Mouse (Mus musculus) lung, postnatal 4 days (tissue): ENCODE results near the gene Ccdc155.
A peak's percentile ranks its signal among the peaks of the same experiment; 100 is the strongest.
"Not testable (repeated sequence)": the region's sequence is repeated elsewhere in the genome, so short reads cannot be mapped to it uniquely, and the experiment has no call there.

Experiments
- DNase-seq, 2 experiments: peaks; one replicate each; pipeline ENCODE4 v3.0.0; 2021

Ccdc155 gene

DNA sequence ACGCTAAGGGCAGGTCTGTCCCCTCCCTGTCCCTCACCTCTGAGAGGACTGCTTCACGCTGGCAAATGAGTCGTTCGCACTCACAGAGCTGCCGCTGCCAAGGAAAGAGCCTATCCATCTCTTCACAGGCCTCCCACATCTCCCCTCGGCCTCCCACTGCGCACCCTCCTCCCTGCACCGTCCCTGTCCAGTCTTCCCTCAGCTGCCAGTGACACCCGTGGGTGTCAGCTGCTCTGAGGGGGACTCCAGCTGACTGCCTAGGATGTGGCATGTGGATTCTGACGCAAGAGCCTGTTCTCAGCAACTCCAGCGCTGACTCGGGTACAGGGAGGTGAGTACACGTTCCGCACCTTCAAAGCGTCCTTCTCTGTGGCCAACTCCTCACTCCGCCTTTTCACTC lies 15.1 kb downstream of the Ccdc155 start:
- no peak for DNase-seq

DNA sequence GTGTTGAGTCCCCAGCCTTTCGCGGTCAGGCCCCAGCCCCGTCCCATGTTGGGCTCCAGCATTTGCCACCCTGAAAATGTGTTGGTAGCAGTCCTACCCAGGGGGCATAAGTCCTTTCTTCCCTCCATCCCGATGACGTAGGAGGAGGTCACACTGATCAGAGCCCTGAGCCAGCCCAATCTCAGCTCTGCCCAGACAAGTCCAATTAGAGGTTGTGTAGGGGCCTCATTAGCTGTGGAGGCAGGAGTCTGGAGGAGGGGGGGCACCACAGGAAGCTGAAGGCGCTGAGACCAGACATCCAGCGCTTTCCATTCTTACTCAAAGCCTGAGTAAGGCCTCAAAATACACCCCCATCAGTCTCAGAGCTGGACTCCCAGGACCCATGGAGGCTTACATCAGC lies 18.8 kb downstream of the Ccdc155 start:
- no peak for DNase-seq

- no peak for DNase-seq
Measured at GRCm38 (mm10) chr7:45183672-45184071, 21.0 kb downstream of the Ccdc155 start.

DNA sequence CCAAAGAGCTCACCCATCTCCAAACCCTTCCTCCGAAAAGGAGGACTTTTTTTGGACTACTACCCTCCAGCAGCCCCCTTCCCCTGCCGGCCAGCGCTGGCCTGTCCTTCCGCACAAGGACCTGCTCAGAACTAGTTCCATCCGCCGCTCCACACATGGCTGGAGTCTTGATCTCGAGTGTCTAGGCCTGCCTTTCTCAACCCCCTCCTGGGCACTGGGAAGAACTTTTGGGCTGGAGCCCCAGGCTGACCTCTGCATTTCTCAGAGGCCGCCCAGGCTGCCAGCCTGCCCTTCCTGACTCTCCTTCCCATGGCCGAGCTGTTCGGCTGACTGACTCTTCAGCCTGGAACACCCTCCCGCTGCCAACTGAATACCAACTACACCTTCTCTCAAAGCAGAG lies 22.1 kb downstream of the Ccdc155 start:
- no peak for DNase-seq

GRCm38 (mm10) chr7:45182199-45182601 lies 22.5 kb downstream of the Ccdc155 start:
- peak; percentile 90 to 92 for DNase-seq

- no peak for DNase-seq
Measured at GRCm38 (mm10) chr7:45181540-45181939, 23.2 kb downstream of the Ccdc155 start.

DNA sequence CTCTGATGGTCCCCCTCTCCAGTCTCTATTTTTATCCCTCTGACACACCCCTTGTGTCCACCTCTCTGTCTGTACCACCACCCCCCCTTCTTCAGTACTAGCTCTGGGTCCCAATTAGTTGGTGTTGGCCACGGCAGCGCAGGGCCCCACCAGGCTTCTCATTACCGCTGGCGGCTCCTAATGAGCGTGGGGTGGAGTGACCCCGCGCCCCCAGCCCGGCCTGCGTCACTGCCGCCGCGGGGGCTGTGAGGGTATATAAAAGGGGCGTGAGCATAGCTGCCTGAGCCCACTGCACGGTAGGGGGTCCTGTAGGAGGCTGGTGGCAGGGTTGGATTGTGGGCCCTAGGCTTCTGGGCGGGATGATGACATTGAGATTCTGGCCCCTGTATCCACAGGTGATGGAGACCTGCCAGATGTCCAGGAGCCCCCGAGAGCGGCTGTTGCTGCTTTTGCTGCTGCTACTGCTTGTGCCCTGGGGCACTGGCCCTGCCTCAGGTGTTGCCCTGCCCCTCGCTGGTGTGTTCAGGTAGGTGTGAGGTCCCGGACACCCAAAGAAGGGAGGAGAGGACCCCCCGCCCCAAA lies 23.7 kb downstream of the Ccdc155 start, which contains the start of gene Pth2:
Gene Pth2 (plus strand): TSS at position 100 of the 582 bp plus-strand sequence.
- DNase-seq: no peak

DNA sequence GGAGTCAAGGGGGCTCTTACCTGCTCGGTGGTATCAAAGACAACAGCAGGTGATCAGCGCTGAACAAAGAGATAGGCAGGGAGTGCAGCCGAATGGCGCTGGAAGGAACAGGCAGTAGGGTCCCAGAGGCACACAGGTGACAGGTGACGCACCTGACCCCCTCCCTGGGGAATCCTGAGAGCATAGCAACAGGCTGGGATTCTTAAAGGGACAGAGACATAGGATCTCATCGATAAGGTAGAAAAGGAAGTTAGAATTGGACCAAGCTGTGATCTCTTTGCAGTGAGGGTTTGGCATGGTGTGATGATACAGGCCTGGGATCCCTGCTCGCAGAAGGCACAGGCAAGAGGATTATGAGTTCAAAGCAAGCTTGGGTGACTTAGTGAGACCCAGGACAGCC lies 25.2 kb downstream of the Ccdc155 start, which contains the start of gene Gfy:
Gene Gfy (minus strand): TSS at position 101 of the 400 bp plus-strand sequence.
- DNase-seq: no peak

DNA sequence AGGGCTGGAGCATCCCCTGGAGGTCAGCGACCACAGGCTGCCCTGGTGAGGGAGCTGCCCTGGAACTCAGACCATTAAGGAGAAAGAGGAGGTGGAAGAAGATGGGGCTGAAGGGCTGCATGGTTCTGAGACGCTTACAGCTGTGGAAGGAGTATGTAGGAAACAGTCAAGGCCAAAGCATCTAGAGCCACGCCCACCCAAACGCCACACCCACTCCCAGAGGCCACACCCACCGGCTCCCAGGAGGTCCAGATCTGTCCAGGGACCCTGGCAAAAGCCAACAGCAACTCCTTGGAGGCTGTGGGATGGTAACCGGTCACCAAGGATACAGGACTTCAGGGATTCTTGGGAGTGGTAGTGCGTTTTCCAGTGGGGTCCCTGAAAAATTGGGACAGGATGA lies 26.1 kb downstream of the Ccdc155 start:
- DNase-seq: no peak

DNA sequence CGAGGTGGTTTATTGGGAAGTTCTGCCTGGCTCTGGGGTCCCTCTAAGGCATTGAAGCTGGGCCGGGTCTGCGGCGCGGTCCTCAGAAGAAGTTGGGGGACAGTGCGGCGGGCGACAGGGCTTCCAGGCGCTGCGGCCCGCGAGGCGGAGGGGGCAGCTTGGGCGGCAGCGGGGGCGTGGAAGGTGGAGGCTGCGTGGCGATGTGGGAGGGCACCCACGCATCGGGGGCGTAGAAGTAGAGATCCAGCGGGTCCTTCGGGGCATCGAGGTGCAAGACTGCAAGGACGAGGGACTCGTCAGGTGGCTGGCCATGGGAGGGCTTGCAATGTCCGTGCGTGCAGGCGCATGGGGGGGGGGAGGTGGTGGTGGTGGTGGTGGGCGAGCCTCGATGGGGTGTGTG lies 28.3 kb downstream of the Ccdc155 start:
- DNase-seq: no peak

DNA sequence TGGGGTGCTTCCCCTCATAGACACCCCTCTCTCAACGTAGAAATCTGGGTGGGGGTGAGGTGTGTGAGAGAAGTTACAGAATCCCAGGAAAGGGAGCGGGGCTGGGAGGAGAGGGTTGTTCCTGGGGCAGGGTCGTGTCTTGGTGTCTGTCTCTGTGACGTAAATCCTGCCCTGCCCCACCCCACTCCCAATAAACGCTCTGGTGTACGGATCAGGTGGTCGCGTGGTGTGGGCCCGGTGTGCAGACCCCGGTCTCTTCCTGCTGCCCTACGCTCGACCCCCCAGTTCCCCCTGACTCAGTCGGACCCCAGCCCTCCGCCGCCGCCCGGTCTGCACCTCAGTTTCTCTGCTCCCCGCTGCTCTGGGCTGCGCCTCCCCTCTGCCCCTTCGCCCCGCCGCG lies 28.8 kb downstream of the Ccdc155 start:
- no peak for DNase-seq

- no peak for DNase-seq
Measured at GRCm38 (mm10) chr7:45175398-45175797, 29.3 kb downstream of the Ccdc155 start.

DNA sequence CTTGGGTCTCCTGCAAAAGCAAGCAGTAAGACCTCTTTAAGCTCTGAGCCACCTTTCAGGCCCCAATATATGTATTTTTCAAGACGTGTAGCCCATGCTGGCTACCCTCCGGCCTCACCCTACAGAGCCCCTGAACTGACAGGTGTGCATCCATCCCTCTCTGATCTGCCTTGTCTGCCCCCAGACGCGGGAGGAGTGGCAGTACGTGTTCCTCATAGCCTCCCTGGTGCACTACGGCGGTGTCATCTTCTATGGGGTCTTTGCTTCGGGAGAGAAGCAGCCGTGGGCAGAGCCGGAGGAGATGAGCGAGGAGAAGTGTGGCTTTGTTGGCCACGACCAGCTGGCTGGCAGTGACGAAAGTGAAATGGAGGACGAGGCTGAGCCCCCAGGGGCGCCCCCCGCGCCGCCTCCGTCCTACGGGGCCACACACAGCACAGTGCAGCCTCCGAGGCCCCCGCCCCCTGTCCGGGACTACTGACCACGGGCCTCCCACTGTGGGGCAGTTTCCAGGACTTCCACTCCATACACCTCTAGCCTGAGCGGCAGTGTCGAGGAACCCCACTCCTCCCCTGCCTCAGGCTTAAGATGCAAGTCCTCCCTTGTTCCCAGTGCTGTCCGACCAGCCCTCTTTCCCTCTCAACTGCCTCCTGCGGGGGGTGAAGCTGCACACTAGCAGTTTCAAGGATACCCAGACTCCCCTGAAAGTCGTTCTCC lies 30.0 kb downstream of the Ccdc155 start:
- no peak for DNase-seq

- DNase-seq: not testable (repeated sequence)
Measured at GRCm38 (mm10) chr7:45173772-45174171, 30.9 kb downstream of the Ccdc155 start.

GRCm38 (mm10) chr7:45172974-45173373 lies 31.7 kb downstream of the Ccdc155 start:
- DNase-seq: peak in 1 of 2 experiments; percentile 38

DNA sequence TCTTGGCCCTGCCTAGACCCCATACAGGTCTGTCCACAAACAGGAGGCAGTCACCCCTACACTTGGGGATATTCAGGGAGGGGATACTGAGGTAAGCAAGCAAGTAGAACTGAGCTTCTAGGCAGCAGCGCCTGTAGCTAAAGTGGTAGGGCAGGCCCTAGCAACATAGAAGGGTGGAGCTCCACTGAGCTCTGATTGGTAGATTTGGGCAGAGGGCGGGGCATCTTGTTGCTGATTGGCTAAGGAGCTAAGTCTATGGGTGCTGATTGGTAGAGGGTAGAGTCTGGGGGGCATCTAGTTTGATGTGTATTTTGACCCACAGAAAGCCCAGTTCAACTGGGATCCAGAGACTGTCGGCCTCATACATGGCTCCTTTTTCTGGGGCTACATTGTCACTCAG lies 35.2 kb downstream of the Ccdc155 start:
- DNase-seq: no peak

DNA sequence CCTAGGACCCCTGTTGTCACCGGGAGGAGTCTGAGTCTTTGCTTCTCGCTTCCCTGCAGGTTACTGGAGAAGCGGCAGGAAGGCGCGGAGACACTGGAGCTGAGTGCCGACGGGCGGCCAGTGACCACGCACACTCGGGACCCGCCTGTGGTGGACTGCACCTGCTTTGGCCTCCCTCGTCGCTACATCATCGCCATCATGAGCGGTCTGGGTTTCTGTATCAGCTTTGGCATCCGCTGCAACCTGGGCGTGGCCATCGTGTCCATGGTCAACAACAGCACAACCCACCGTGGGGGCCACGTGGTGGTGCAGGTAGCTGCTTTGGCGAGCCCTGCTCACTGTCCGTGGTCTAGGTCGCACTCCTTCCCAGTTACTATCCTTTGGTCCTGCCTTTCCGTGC lies 36.0 kb downstream of the Ccdc155 start:
- DNase-seq: no peak

- no peak for DNase-seq
Measured at GRCm38 (mm10) chr7:45167761-45168445, 36.8 kb downstream of the Ccdc155 start.

DNA sequence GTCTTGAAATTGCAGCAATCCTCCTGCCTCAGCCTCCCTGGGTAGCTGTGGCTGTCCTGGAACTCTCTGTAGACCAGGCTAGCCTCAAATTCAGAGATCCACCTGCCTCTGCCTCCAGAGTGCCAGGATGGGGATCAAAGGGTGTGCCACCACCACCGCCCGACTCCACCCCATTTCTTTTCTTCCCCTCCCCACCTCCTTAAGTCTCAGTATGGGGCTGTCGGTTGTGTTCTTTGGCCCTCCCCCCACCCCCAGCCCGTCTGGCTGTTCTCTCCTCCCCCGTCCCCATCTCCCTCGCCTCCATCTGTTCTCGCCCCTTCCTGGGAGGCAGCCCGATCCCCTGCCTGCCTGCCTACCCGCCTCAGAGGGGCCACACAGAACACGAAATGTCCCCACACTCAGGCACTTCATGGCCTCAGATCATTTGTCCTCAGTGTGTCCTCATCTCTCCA lies 37.7 kb downstream of the Ccdc155 start:
- no peak for DNase-seq

GRCm38 (mm10) chr7:45165701-45166100 lies 39.0 kb downstream of the Ccdc155 start:
- DNase-seq: no peak

- no peak for DNase-seq
Measured at GRCm38 (mm10) chr7:45164833-45165232, 39.9 kb downstream of the Ccdc155 start.

DNA sequence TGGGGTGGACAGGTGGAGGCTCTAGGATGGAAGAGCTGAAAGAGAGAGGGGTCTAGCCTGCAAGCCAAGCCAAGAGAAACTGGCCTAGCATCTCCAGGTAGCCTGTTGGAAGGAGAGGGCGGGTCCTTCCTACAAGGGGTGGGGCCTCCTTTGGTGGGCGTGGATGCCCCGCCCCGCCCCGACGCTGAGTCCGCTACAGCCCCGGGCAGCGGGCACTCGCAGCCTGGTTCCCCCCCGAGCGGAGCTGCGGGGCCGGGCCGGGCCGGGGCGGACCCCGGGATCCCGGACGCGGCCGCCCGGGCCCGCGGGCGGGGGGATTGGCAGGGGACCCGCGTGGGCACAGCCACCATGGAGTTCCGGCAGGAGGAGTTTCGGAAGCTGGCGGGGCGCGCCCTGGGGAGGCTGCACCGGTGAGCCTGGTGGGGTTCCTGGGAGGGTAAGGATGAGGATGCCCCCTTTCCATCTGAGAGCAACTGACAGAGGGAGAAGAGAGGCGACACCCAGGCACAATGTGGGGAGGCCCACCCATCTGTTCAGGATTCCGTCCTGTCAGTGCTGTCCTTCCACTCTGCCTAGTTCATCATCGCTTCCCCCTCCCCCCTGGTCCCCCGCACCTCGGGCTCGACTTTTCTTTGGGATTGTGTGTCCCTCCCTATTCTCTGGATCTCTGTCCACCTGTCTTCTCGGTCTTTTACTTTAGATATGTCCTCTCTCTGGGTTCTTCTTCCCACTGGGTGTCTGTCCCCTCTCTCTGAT lies 40.8 kb downstream of the Ccdc155 start, which contains the start of gene Slc17a7:
Gene Slc17a7 (plus strand): TSS at position 215 of the 756 bp plus-strand sequence.
- peak; percentile 45 to 49 for DNase-seq

DNA sequence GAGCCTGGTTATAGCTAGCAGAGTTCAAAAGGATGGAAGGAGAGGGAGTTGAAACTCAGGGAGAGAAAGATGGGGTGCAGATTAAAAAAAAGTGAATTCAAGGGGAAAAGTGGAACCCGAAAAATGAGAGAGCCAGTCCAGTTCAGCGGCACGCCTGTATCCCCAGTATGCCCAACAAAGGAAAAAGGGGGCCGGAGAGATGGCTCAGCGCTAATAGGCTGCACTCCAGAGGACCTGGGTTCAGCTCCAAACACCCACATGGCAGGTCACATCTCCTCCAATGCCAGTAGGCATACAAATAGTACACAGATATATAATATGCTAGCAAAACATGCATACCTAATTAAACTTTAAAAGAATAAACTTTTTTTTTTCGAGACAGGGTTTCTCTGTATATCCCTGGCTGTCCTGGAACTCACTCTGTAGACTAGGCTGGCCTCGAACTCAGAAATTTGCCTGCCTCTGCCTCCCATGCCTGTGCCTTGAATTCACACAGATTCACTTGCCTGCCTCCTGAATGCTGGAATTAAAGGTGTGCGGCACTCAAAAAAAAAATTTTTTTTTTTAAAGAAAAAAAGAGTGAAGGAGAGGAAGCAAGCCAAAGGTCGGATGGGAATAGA lies 41.6 kb downstream of the Ccdc155 start:
- no peak for DNase-seq
